Mouse (Mus musculus) frontal cortex, postnatal 14 days (tissue): ENCODE measurements around the gene Enthd1.

ENCODE experiments used
- DNase-seq, 2 experiments: peaks; one replicate each; pipeline ENCODE4 v3.0.0; 2022; ENCODE audit warnings: low spot score in 2 of 2

The Enthd1 gene

GRCm38 (mm10) chr15:80574211-80575040 lies 9.5 kb upstream of the Enthd1 start:
- no peak for DNase-seq

GRCm38 (mm10) chr15:80572811-80573520 lies 8.0 kb upstream of the Enthd1 start:
- DNase-seq: no peak

- no peak for DNase-seq
Measured at GRCm38 (mm10) chr15:80572291-80572690, 7.3 kb upstream of the Enthd1 start, which contains the start of gene Grap2. Gene Grap2, plus strand, starts transcription at chr15:80572594.

GRCm38 (mm10) chr15:80571611-80572010 lies 6.7 kb upstream of the Enthd1 start:
- no peak for DNase-seq

GRCm38 (mm10) chr15:80570226-80570625 lies 5.3 kb upstream of the Enthd1 start:
- no peak for DNase-seq

GRCm38 (mm10) chr15:80569205-80569604 lies 4.2 kb upstream of the Enthd1 start:
- no peak for DNase-seq

GRCm38 (mm10) chr15:80567731-80568130 lies 2.8 kb upstream of the Enthd1 start:
- DNase-seq: no peak

GRCm38 (mm10) chr15:80567139-80567538 lies 2.2 kb upstream of the Enthd1 start:
- no peak for DNase-seq

- DNase-seq: no peak
Measured at GRCm38 (mm10) chr15:80566696-80567095, 1.7 kb upstream of the Enthd1 start.

- DNase-seq: no peak
Measured at GRCm38 (mm10) chr15:80563634-80564208, 1.2 kb downstream of the Enthd1 start.

GRCm38 (mm10) chr15:80562446-80562845 lies 2.5 kb downstream of the Enthd1 start:
- no peak for DNase-seq

GRCm38 (mm10) chr15:80560646-80561580 lies 4.0 kb downstream of the Enthd1 start:
- no peak for DNase-seq

- DNase-seq: no peak
Measured at GRCm38 (mm10) chr15:80559978-80560377, 5.0 kb downstream of the Enthd1 start.

- DNase-seq: no peak
Measured at GRCm38 (mm10) chr15:80559534-80559933, 5.4 kb downstream of the Enthd1 start.

- no peak for DNase-seq
Measured at GRCm38 (mm10) chr15:80557745-80558144, 7.2 kb downstream of the Enthd1 start.

- no peak for DNase-seq
Measured at GRCm38 (mm10) chr15:80556021-80556420, 8.9 kb downstream of the Enthd1 start.

- no peak for DNase-seq
Measured at GRCm38 (mm10) chr15:80554860-80555822, 9.8 kb downstream of the Enthd1 start.

- DNase-seq: no peak
Measured at GRCm38 (mm10) chr15:80545430-80545829, 19.5 kb downstream of the Enthd1 start.

- DNase-seq: no peak
Measured at GRCm38 (mm10) chr15:80544115-80544514, 20.8 kb downstream of the Enthd1 start.

- DNase-seq: no peak
Measured at GRCm38 (mm10) chr15:80538671-80539340, 26.1 kb downstream of the Enthd1 start.
